Mouse (Mus musculus) thymus, adult 2 months (tissue): Measurements from ENCODE around the gene Tenm4.

Source experiments
- CTCF ChIP-seq: fragments of 200-500 bp; IDR thresholded peaks from 2 replicates; pipeline ENCODE4 v1.5.1; 2012; ENCODE audit warnings: mild to moderate bottlenecking, control low read depth, low read length, moderate library complexity, borderline replicate concordance; ENCODE audit not compliant: control insufficient read depth, poor library complexity, insufficient read depth; ENCODE audit errors: extremely low read depth
- POLR2A ChIP-seq: fragments of 200-500 bp; IDR thresholded peaks from 2 replicates; pipeline ENCODE4 v1.6.1; 2012; ENCODE audit warnings: mild to moderate bottlenecking, low read length, control low read depth, moderate library complexity; ENCODE audit not compliant: control insufficient read depth, poor library complexity, insufficient read depth; ENCODE audit errors: extremely low read depth

GRCm38 (mm10) chr7:96524486-96525205, 353.6 kb downstream of the Tenm4 start:
- TF ChIP-seq CTCF (no peak), POLR2A (no peak)
